Mouse (Mus musculus): ENCODE data around the gene Gm5930. TPM values are rescaled to one million over a fixed set of nuclear protein-coding genes. Genes with fewer than 3 reads are reported as not detected.

Gm5930 gene
- polyA plus RNA-seq (2015; fragmentation: Nextera tagmentation; extraction: Ambion mirVana), result not detected in 2 replicates

DNA sequence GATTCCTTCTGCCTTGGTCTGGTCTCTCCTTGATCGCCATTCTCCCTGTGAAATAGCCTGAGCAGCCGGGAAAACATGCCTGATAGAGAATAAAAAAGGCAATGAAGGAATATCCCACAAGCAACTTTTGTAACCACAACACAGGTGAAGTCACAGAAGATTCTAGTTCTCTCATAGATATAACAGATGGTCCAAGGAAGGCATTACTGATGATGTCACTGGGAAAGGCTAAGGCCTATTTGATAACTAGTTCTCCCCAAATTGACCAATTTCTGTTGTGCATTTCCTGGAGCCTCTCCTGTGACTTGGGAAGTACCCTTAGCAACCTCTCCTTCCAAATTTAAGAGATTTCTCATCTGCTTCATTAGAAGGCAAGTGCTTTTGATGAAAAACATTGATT is at the start of gene Gm5930:
TSS of gene Gm5930 (minus strand) at position 101 of the 400 bp plus-strand sequence.

GRCm38 (mm10) chr14:44365057-44365456 is 26.7 kb upstream of the Gm5930 start, which contains the start of gene Gm8229:
Gene Gm8229 (plus strand): TSS chr14:44365357.

GRCm38 (mm10) chr14:44285280-44285679 is 53.1 kb downstream of the Gm5930 start, which contains the start of gene Gm8220:
Gene Gm8220 (plus strand): TSS chr14:44285580.

Other genes starting within 250 kb of the Gm5930 start
- 19.1 and 24.2 TPM in 2 replicates for gene Ear2, start 235.9 kb downstream of the Gm5930 start, polyA plus RNA-seq (2015; fragmentation: Nextera tagmentation; extraction: Ambion mirVana)
- not detected in 2 replicates for gene Gm3327, start 214.7 kb downstream of the Gm5930 start, polyA plus RNA-seq (2015; fragmentation: Nextera tagmentation; extraction: Ambion mirVana)
- gene Gm8212, start 140.9 kb downstream of the Gm5930 start, polyA plus RNA-seq (2015; fragmentation: Nextera tagmentation; extraction: Ambion mirVana), result not detected in 2 replicates
- gene 4930503E14Rik, start 125.3 kb downstream of the Gm5930 start, polyA plus RNA-seq (2015; fragmentation: Nextera tagmentation; extraction: Ambion mirVana), result not detected in 2 replicates
- gene Gm8220, start 53.0 kb downstream of the Gm5930 start, polyA plus RNA-seq (2015; fragmentation: Nextera tagmentation; extraction: Ambion mirVana), result not detected in 2 replicates
- gene Gm8229, start 26.8 kb upstream of the Gm5930 start, polyA plus RNA-seq (2015; fragmentation: Nextera tagmentation; extraction: Ambion mirVana), result not detected in 2 replicates
- not detected in 2 replicates for gene Gm3371, start 72.1 kb upstream of the Gm5930 start, polyA plus RNA-seq (2015; fragmentation: Nextera tagmentation; extraction: Ambion mirVana)
- not detected in 2 replicates for gene Gm8232, start 95.1 kb upstream of the Gm5930 start, polyA plus RNA-seq (2015; fragmentation: Nextera tagmentation; extraction: Ambion mirVana)
- not detected in 2 replicates for gene BC061237, start 153.9 kb upstream of the Gm5930 start, polyA plus RNA-seq (2015; fragmentation: Nextera tagmentation; extraction: Ambion mirVana)
- not detected in 2 replicates for gene Gm17093, start 179.7 kb upstream of the Gm5930 start, polyA plus RNA-seq (2015; fragmentation: Nextera tagmentation; extraction: Ambion mirVana)
- not detected in 2 replicates for gene Gm8247, start 244.6 kb upstream of the Gm5930 start, polyA plus RNA-seq (2015; fragmentation: Nextera tagmentation; extraction: Ambion mirVana)

Measured in spleen, postnatal 0 days (tissue).